Mouse (Mus musculus) intestine, postnatal 0 days (tissue): ENCODE data around the gene Icam4. TPM values are rescaled to one million over a fixed set of nuclear protein-coding genes. Genes with fewer than 3 reads are reported as not detected.
A peak's percentile ranks its signal among the peaks of the same experiment; 100 is the strongest.
"Not testable (repeated sequence)": the region's sequence is repeated elsewhere in the genome, so short reads cannot be mapped to it uniquely, and the experiment has no call there.

Experiments used
- ATAC-seq: fragments of 200-750 bp; cut with Nextera tagmentation; 2 replicates; pipeline ENCODE4 v1.8.0; 2017; ENCODE audit warnings: mild to moderate bottlenecking, moderate TSS enrichment, moderate library complexity
- H3K27ac ChIP-seq: fragments of 300-500 bp; sonication (generic); 2 replicates; pipeline ENCODE4 v1.5.1; 2014; ENCODE audit warnings: mild to moderate bottlenecking, low read depth, low read length, moderate library complexity
- H3K27me3 ChIP-seq: fragments of 300-500 bp; sonication (generic); replicated peaks from 2 replicates; pipeline ENCODE4 v1.6.1; 2014; ENCODE audit warnings: low read length, mixed read lengths; ENCODE audit not compliant: control insufficient read depth, insufficient read depth
- H3K36me3 ChIP-seq: fragments of 300-500 bp; sonication (generic); 2 replicates; pipeline ENCODE4 v1.6.1; 2014; ENCODE audit warnings: mild to moderate bottlenecking, moderate library complexity; ENCODE audit not compliant: control insufficient read depth, insufficient read depth
- H3K4me1 ChIP-seq: fragments of 300-500 bp; sonication (generic); replicated peaks from 2 replicates; pipeline ENCODE4 v1.6.1; 2014; ENCODE audit warnings: antibody characterized with exemption, low read length, mixed read lengths; ENCODE audit not compliant: control insufficient read depth, insufficient read depth
- H3K4me2 ChIP-seq: fragments of 300-500 bp; sonication (generic); replicated peaks from 2 replicates; pipeline ENCODE4 v1.6.1; 2014; ENCODE audit warnings: low read depth, mild to moderate bottlenecking, moderate library complexity
- H3K4me3 ChIP-seq: fragments of 300-500 bp; sonication (generic); 2 replicates; pipeline ENCODE4 v1.5.1; 2014; ENCODE audit warnings: low read depth, low read length
- H3K9ac ChIP-seq: fragments of 300-500 bp; sonication (generic); 2 replicates; pipeline ENCODE4 v1.6.1; 2014; ENCODE audit warnings: mild to moderate bottlenecking, low read depth, low read length
- H3K9me3 ChIP-seq: fragments of 300-500 bp; sonication (generic); 2 replicates; pipeline ENCODE4 v1.6.1; 2016; ENCODE audit warnings: mixed run types; ENCODE audit not compliant: control insufficient read depth
- CTCF ChIP-seq: sonication (generic); IDR thresholded peaks from 2 replicates; pipeline ENCODE4 v1.5.1; 2016; ENCODE audit warnings: low read depth, mild to moderate bottlenecking, control low read depth, antibody characterized with exemption, moderate library complexity
- WGBS: fragments of 180-500 bp; shearing (Covaris S2); extraction: QIAGEN DNeasy Blood & Tissue Kit; methylation state at CpG from one replicate; pipeline ENCODE4 v1.1.7; 2014; 5-methylcytosine and 5-hydroxymethylcytosine counted together
- polyA plus RNA-seq: library from polyadenylated mRNA; unstranded; fragments of >200 nt; fragmentation: Nextera tagmentation; extraction: Ambion mirVana; gene quantifications from 2 replicates; pipeline ENCODE4 v1.2.1, GENCODE M21; 2015

Gene Icam4
- polyA plus RNA-seq, 1 experiment from 2014 or later: 0.12 TPM

DNA sequence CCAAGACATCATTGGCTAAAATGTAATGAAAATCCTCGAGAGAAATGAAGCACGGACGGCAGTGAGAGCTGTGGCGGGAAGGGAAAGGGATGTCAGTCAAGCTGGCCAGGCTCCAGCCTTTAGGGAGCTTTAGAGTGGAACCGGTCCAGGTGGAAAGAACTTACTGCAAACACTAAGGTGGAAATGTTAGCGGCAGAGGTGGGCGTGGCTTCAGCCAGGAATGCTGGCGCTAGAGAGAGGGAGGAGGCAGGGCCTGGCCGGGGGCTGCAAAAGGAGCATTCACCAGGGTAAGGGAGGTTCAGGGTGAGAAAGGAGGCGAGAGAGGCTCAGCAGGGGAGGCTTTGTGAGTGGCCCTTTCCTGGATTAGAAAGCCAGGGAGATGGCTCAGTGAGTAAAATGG is 38.3 kb upstream of the Icam4 start:
- H3K9ac ChIP-seq: no peak overlapping the region
- no peaks in the 10 kb centered on the region for H3K4me1 ChIP-seq
- WGBS: 8% methylated on average over 10 of the region's 10 CpGs
- H3K4me3 ChIP-seq: no peak overlapping the region
- ATAC-seq: no peak
- no peaks in the 10 kb centered on the region for H3K36me3 ChIP-seq
- no peak for TF ChIP-seq CTCF
- no peak overlapping the region for H3K27ac ChIP-seq
- H3K9me3 ChIP-seq: no peaks in the 10 kb centered on the region
- peak overlapping the region; percentile 33 for H3K4me2 ChIP-seq
- no peaks in the 10 kb centered on the region for H3K27me3 ChIP-seq

GRCm38 (mm10) chr9:20991587-20991986 is 37.6 kb upstream of the Icam4 start:
- H3K4me3 ChIP-seq: no peak overlapping the region
- H3K27me3 ChIP-seq: no peaks in the 10 kb centered on the region
- H3K4me1 ChIP-seq: no peaks in the 10 kb centered on the region
- 96% methylated on average over 4 of the region's 4 CpGs for WGBS
- ATAC-seq: no peak
- H3K9me3 ChIP-seq: no peaks in the 10 kb centered on the region
- H3K27ac ChIP-seq: no peak overlapping the region
- no peak overlapping the region for H3K9ac ChIP-seq
- no peaks in the 10 kb centered on the region for H3K36me3 ChIP-seq
- TF ChIP-seq CTCF: no peak
- no peak overlapping the region for H3K4me2 ChIP-seq

DNA sequence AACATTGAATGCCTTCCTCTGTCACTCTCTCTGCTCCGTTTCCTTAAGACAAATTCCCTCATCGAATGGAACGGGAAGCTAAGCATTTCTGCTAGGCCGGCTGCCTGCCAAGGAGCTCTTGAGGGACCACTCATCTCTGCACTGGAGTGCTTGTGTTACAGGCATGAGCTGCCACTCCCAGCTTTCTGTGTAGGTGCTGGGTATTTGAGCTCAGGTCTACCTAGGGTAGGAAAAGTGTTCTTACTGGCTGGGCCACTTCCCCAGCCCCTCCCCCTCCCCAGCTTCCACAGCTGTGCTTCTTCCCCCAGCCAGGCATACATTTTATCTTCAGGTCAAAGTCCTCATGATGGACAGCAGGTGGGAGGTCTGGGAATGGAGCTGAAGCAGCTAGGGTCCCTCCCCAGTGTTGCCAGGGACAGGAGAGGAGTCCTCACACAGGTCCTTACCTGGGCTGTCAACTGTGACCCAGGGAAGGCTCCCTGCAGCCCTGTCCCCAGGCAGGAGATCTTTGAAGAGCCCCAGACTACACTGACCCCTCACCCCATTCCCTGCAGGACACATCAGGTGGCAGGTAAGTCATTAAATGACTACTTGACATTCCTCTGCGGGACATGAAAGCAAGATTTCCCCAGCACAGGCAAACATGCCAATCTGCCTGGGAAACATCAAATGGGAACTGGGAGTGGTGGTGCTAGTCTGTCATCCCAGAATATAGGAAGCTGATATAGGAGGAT is 35.8 kb upstream of the Icam4 start:
- Histone ChIP-seq H3K4me2 (no peak overlapping the region), H3K36me3 (no peaks in the 10 kb centered on the region), H3K4me1 (no peaks in the 10 kb centered on the region), H3K9ac (no peak overlapping the region), H3K9me3 (no peaks in the 10 kb centered on the region), H3K27me3 (no peaks in the 10 kb centered on the region), H3K4me3 (no peak overlapping the region), H3K27ac (no peak overlapping the region)
- ATAC-seq: peak; percentile 55
- WGBS: 14% methylated on average over 5 of the region's 5 CpGs
- no peak for TF ChIP-seq CTCF

GRCm38 (mm10) chr9:20995069-20995468 is 34.1 kb upstream of the Icam4 start:
- 65% methylated on average over 3 of the region's 3 CpGs for WGBS
- ATAC-seq: no peak
- no peaks in the 10 kb centered on the region for H3K4me1 ChIP-seq
- H3K27ac ChIP-seq: no peak overlapping the region
- H3K9me3 ChIP-seq: no peaks in the 10 kb centered on the region
- no peak overlapping the region for H3K4me2 ChIP-seq
- no peaks in the 10 kb centered on the region for H3K36me3 ChIP-seq
- H3K27me3 ChIP-seq: no peaks in the 10 kb centered on the region
- H3K9ac ChIP-seq: no peak overlapping the region
- no peak overlapping the region for H3K4me3 ChIP-seq
- peak; percentile 31; the same call in 1 of the 2 replicates for TF ChIP-seq CTCF

DNA sequence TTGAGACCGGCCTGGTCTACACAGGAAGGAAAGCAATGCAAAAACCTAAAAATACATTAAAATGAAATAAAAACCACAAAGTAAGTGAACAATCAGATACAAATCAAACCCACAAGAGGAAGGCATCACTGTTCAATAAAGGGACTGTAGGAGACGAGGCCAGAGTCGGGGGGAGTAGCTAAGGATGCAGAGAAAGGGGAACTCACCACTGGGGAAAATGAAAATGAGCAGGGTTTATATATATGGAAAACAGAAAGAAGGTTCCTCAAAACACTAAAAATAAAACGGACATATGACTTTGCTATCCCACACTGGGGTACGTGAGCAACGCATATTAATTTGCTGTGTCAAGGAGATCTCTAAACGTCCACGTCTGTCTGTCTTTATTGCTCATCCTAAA is 32.1 kb upstream of the Icam4 start:
- Histone ChIP-seq H3K27ac (no peak overlapping the region), H3K4me2 (no peak overlapping the region), H3K9ac (no peak overlapping the region), H3K4me3 (no peak overlapping the region), H3K36me3 (no peaks in the 10 kb centered on the region), H3K9me3 (no peaks in the 10 kb centered on the region), H3K27me3 (no peaks in the 10 kb centered on the region), H3K4me1 (no peaks in the 10 kb centered on the region)
- no peak for TF ChIP-seq CTCF
- no peak for ATAC-seq
- WGBS: 87% methylated on average over 8 of the region's 8 CpGs

DNA sequence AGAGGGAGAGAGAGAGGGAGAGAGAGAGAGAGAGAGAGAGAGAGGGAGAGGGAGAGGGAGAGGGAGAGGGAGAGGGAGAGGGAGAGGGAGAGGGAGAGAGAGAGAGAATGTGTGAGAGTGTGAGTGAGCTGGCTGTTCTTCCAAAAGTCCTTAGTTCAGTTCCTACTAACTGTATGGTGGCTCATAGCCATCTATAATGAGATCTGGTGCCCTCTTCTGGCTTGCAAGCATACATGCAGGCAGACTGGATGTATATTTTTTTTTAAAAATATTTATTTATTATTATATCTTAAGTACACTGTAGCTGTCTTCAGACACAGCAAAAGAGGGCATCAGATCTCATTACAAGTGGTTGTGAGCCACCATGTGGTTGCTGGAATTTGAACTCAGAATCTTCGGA is 30.8 kb upstream of the Icam4 start:
- not testable (repeated sequence) for ATAC-seq, H3K36me3 ChIP-seq, H3K9ac ChIP-seq, H3K27ac ChIP-seq, H3K9me3 ChIP-seq, H3K4me2 ChIP-seq, H3K27me3 ChIP-seq, H3K4me1 ChIP-seq, H3K4me3 ChIP-seq
- 85% methylated on average over 1 of the region's 1 CpGs for WGBS
- TF ChIP-seq CTCF: peak; percentile 72
